Comparison of ENCODE assay signal across 8 mouse cellular contexts in genomic region chr2:65414806-65415281, GRCm38 (mm10). TPM values are rescaled to one million over a fixed set of nuclear protein-coding genes. Genes with fewer than 3 reads are reported as not detected.
DNase-seq lines count a peak whose midpoint lies in the region.

No protein-coding gene starts in this region.

- peaks cover 31% of the 10 kb centered on the region for H3K4me1 ChIP-seq in midbrain, embryonic 10.5 days

- no peaks in the 10 kb centered on the region for H3K36me3 ChIP-seq in midbrain, embryonic 10.5 days
- no peaks in the 10 kb centered on the region for H3K36me3 ChIP-seq in splenic B cell, adult 2 months (ENCODE audit: control insufficient read depth, insufficient read depth, low read length, poor library complexity, severe bottlenecking)

- peak overlapping the region; percentile 90 for H3K27ac ChIP-seq in midbrain, embryonic 10.5 days (replicated peaks)

- WGBS in midbrain, embryonic 10.5 days, result 2% methylated on average over 6 of the region's 6 CpGs

- H3K4me3 ChIP-seq in midbrain, embryonic 10.5 days, result peak overlapping the region; percentile 49

- DNase-seq in thymus, postnatal 25 days, result peak; percentile 14
- DNase-seq in thymus, postnatal 36 days, result no peak
- DNase-seq in embryo, embryonic 11.5 days (ENCODE audit: low read depth, low spot score), result peak; percentile 64
- peak; percentile 14 for DNase-seq in heart, postnatal 4 days
- peak; percentile 32 to 45 for DNase-seq in layer of hippocampus, postnatal 25 days (ENCODE audit: extremely low spot score in 1 of 2, low spot score in 1 of 2)
- peak; percentile 79 for DNase-seq in midbrain, embryonic 10.5 days (ENCODE audit: low spot score)
- peak; percentile 52 for DNase-seq in splenic B cell, adult 2 months (ENCODE audit: low read depth, low spot score)
- DNase-seq in spleen, adult 12 weeks (ENCODE audit: low spot score), result no peak

- no peaks in the 10 kb centered on the region for H3K27me3 ChIP-seq in midbrain, embryonic 10.5 days (ENCODE audit: low read depth, poor library complexity, severe bottlenecking)
- no peaks in the 10 kb centered on the region for H3K27me3 ChIP-seq in splenic B cell, adult 2 months (ENCODE audit: control insufficient read depth, insufficient read depth, low read length, poor library complexity, severe bottlenecking)

- peaks cover 4% of the 10 kb centered on the region; the same call in 1 of the 2 replicates for H3K9me3 ChIP-seq in midbrain, embryonic 10.5 days (replicated peaks)

RNA-seq across cellular contexts. Expression of gene Slc38a11, which starts 51.0 kb away (rescaled TPM):
- total RNA-seq in heart, postnatal 4 days (2021), result 1 to 10 TPM; 1.0 to 1.1 TPM
- total RNA-seq in layer of hippocampus, postnatal 25 days (2021), result 1 to 10 TPM; 2.3 to 3.7 TPM
- 0.28 and 0.48 TPM in 2 replicates for polyA plus RNA-seq in midbrain, embryonic 10.5 days (2016; fragmentation: Nextera tagmentation; extraction: Ambion mirVana)

Comparison
In these comparisons a context has a peak if more than half of its experiments do, and no peak if none do; other contexts are left out.
1. DNase-seq: peak in thymus, postnatal 25 days (single experiment), embryo, embryonic 11.5 days (single experiment), heart, postnatal 4 days (single experiment), layer of hippocampus, postnatal 25 days (2 of 2), midbrain, embryonic 10.5 days (single experiment) and splenic B cell, adult 2 months (single experiment); none in thymus, postnatal 36 days (0 of 2) and spleen, adult 12 weeks (single experiment).